Mouse (Mus musculus): ENCODE measurements around the gene Glul. TPM values are rescaled to one million over a fixed set of nuclear protein-coding genes. Genes with fewer than 3 reads are reported as not detected.
A peak's percentile ranks its signal among the peaks of the same experiment; 100 is the strongest.
"Not testable (repeated sequence)": the region's sequence is repeated elsewhere in the genome, so short reads cannot be mapped to it uniquely, and the experiment has no call there.

Gene Glul
- total RNA-seq (2012; rRNA removed): 22.6 and 23.0 TPM in 2 replicates
- 49.1 and 51.1 TPM in 2 replicates for total RNA-seq (2014; rRNA removed)
- 45.2 and 58.7 TPM in 2 replicates for polyA plus RNA-seq (2012; ENCODE audit: insufficient read length, low read depth)

- dilution Hi-C loops (cut with MboI; ENCODE audit: extremely low pct_ligation_motif_present, extremely low pct_unique_long_range_greater_than_20kb, low sequenced_read_pairs) (no loop called here), in situ Hi-C loops (cut with MboI; ENCODE audit: low pct_ligation_motif_present, low pct_unique_long_range_greater_than_20kb, low sequenced_read_pairs) (loop anchor here (10.0 kb wide), 1 partner anchor 135 kb away; no protein-coding TSS in a partner anchor)
- peak; percentile 95 for DNase-seq (ENCODE audit: extremely low read depth)
- Histone ChIP-seq H3K9me3 (replicated peaks; ENCODE audit: low read length) (no peaks in the 10 kb centered on the region), H3K27ac (ENCODE audit: insufficient read depth, low read depth) (peak within 1 kb of the TSS; percentile 34; the same call in 1 of the 2 replicates), H3K4me3 (replicated peaks in 1 of 3; ENCODE audit: low read depth in 2 of 3, low read length in 2 of 3, poor library complexity in 1 of 3) (peak within 1 kb of the TSS; percentile 69 to 97 (median 91)), H3K36me3 (replicated peaks in 1 of 2; ENCODE audit: control insufficient read depth in 1 of 2, insufficient read depth in 1 of 2, low read length in 1 of 2) (peaks cover 11 to 23% of the 10 kb centered on the region in 2 experiments), H3K79me2 (replicated peaks; ENCODE audit: control insufficient read depth, extremely low read depth, insufficient read depth, poor library complexity, severe bottlenecking) (no peaks in the 10 kb centered on the region), H3K27me3 (replicated peaks) (no peaks in the 10 kb centered on the region), H3K9ac (ENCODE audit: insufficient read depth, low read depth) (peak within 1 kb of the TSS; percentile 61), H3K4me2 (ENCODE audit: insufficient read depth, low read depth, poor library complexity, severe bottlenecking) (peak within 1 kb of the TSS; percentile 75), H3K4me1 (ENCODE audit: control insufficient read depth in 1 of 2, insufficient read depth in 2 of 2) (peaks cover 3 to 40% of the 10 kb centered on the region in 2 experiments; a peak in 3 of 4 replicates)
- TF ChIP-seq MAX (IDR thresholded peaks at IDR 0.05; ENCODE audit: low read length) (no peak; the same call in 1 of the 2 replicates), CTCF (conservative IDR thresholded peaks at IDR 0.05 in 1 of 2, IDR thresholded peaks at IDR 0.05 in 1 of 2; ENCODE audit: low read depth in 2 of 2, low read length in 2 of 2) (no peak), POLR2A (IDR thresholded peaks at IDR 0.05; ENCODE audit: low read depth, low read length) (peak; percentile 100), IRF4 (IDR thresholded peaks at IDR 0.05; ENCODE audit: low read depth, low read length) (peak; percentile 10; the same call in 1 of the 2 replicates), BHLHE40 (IDR thresholded peaks at IDR 0.05; ENCODE audit: low read depth, low read length) (peak; percentile 87), MYC (IDR thresholded peaks at IDR 0.05; ENCODE audit: low read depth, low read length) (peak; percentile 65; the same call in 1 of the 2 replicates), ETS1 (conservative IDR thresholded peaks at IDR 0.05; ENCODE audit: low read depth, low read length) (no peak; the same call in 1 of the 2 replicates), RAD21 (IDR thresholded peaks at IDR 0.05; ENCODE audit: low read depth, low read length) (no peak), CHD2 (IDR thresholded peaks at IDR 0.05; ENCODE audit: low read length) (peak; percentile 92), NRF1 (IDR thresholded peaks at IDR 0.05; ENCODE audit: low read depth, low read length) (peak; percentile 55), ELF1 (IDR thresholded peaks at IDR 0.05; ENCODE audit: low read depth, low read length) (peak; percentile 67; the same call in 1 of the 2 replicates), SIN3A (IDR thresholded peaks at IDR 0.05; ENCODE audit: low read length) (peak; percentile 67; the same call in 1 of the 2 replicates), MAZ (IDR thresholded peaks at IDR 0.05; ENCODE audit: low read depth, low read length) (0 out of 2 replicates have a peak, but pooled peaks have one; percentile 60), MXI1 (IDR thresholded peaks at IDR 0.05; ENCODE audit: low read depth, low read length) (peak; percentile 91), USF2 (conservative IDR thresholded peaks at IDR 0.05; ENCODE audit: low read depth, low read length) (no peak), POLR2AphosphoS2 (IDR thresholded peaks at IDR 0.05; ENCODE audit: low read depth, low read length) (peak; percentile 94), MEF2A (IDR thresholded peaks at IDR 0.05; ENCODE audit: borderline replicate concordance, low read depth, low read length) (peak; percentile 40; the same call in 1 of the 2 replicates), TCF12 (IDR thresholded peaks at IDR 0.05; ENCODE audit: low read depth, low read length) (peak; percentile 92), NELFE (IDR thresholded peaks at IDR 0.05; ENCODE audit: low read depth, low read length) (peak; percentile 98), HCFC1 (IDR thresholded peaks at IDR 0.05; ENCODE audit: low read depth, low read length) (no peak; the same call in 1 of the 2 replicates), GABPA (IDR thresholded peaks at IDR 0.05; ENCODE audit: insufficient replicate concordance, low read depth, low read length) (no peak), KAT2A (IDR thresholded peaks at IDR 0.05; ENCODE audit: insufficient replicate concordance, low read length) (no peak), ZMIZ1 (IDR thresholded peaks at IDR 0.05; ENCODE audit: low read depth, low read length) (peak; percentile 98), JUN (IDR thresholded peaks at IDR 0.05; ENCODE audit: insufficient read depth, low read depth, low read length) (no peak), USF1 (IDR thresholded peaks at IDR 0.05; ENCODE audit: low read depth, low read length) (0 out of 2 replicates have a peak, but pooled peaks have one; percentile 4), SMC3 (IDR thresholded peaks at IDR 0.05; ENCODE audit: low read depth, low read length) (no peak), TBP (conservative IDR thresholded peaks at IDR 0.05; ENCODE audit: low read depth, low read length) (peak; percentile 97)
Measured at GRCm38 (mm10) chr1:153899731-153900380, at the start of gene Glul, which contains the start of gene Teddm2. TSS of gene Glul (plus strand) at chr1:153899944. TSS of gene Teddm2 (minus strand) at chr1:153900228.

- H3K27ac ChIP-seq (ENCODE audit: insufficient read depth, low read depth); H3K9ac ChIP-seq (ENCODE audit: insufficient read depth, low read depth); dilution Hi-C loops (cut with MboI; ENCODE audit: extremely low pct_ligation_motif_present, extremely low pct_unique_long_range_greater_than_20kb, low sequenced_read_pairs); H3K36me3 ChIP-seq (replicated peaks in 1 of 2; ENCODE audit: control insufficient read depth in 1 of 2, insufficient read depth in 1 of 2, low read length in 1 of 2); H3K4me2 ChIP-seq (ENCODE audit: insufficient read depth, low read depth, poor library complexity, severe bottlenecking); H3K4me3 ChIP-seq (replicated peaks in 1 of 3; ENCODE audit: low read depth in 2 of 3, low read length in 2 of 3, poor library complexity in 1 of 3); H3K4me1 ChIP-seq (ENCODE audit: control insufficient read depth in 1 of 2, insufficient read depth in 2 of 2); H3K9me3 ChIP-seq (replicated peaks; ENCODE audit: low read length); in situ Hi-C loops (cut with MboI; ENCODE audit: low pct_ligation_motif_present, low pct_unique_long_range_greater_than_20kb, low sequenced_read_pairs); DNase-seq (ENCODE audit: extremely low read depth); H3K79me2 ChIP-seq (replicated peaks; ENCODE audit: control insufficient read depth, extremely low read depth, insufficient read depth, poor library complexity, severe bottlenecking); H3K27me3 ChIP-seq (replicated peaks): not testable (repeated sequence)
Measured at GRCm38 (mm10) chr1:153852696-153853095, 47.0 kb upstream of the Glul start.
